Mouse (Mus musculus) 416B (cell line): ENCODE results near the gene 2210011C24Rik.
"Not testable (repeated sequence)": the region's sequence is repeated elsewhere in the genome, so short reads cannot be mapped to it uniquely, and the experiment has no call there.

Source experiments
- DNase-seq: peaks from one replicate; pipeline ENCODE4 v3.0.0; 2011; ENCODE audit warnings: low read depth

The 2210011C24Rik gene

DNA sequence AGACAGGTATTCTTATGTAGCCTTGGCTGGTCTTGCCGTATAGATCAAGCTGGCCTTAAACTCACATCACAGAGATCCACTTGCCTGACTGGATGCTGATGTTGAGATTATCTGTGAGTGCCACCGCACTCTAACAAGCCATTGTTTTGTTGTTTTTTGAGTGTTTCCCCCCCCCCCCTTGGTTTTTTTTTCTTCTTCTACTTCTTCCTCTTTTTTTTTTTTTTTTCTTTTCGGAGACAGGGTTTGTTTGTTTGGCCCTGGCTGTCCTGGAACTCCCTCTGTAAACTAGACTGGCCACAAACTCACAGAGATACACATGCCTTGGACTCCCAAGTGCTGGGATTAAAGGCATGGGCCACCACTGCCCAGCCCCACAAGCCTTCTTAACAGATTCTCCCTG, 17.9 kb downstream of the 2210011C24Rik start:
- no peak for DNase-seq

DNA sequence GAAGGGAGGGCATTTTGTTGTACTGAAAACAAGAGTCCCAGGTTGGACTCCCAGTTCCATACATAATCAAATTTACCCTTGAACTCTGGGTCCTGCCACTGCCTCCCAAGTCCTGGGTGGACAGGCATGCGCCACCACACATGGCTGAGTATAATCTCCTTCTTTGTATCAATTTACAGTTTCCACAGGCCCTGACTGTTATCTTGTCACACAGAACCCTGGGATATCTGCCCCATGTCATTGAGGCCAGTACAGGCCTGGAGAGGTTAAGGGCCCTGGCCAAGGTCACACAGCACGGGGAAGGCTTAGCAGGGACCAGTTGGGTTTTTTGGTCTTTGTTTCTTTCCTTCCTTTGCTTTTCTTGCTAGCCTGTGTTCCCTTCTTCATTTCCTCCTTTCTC, 19.5 kb downstream of the 2210011C24Rik start:
- no peak for DNase-seq

DNA sequence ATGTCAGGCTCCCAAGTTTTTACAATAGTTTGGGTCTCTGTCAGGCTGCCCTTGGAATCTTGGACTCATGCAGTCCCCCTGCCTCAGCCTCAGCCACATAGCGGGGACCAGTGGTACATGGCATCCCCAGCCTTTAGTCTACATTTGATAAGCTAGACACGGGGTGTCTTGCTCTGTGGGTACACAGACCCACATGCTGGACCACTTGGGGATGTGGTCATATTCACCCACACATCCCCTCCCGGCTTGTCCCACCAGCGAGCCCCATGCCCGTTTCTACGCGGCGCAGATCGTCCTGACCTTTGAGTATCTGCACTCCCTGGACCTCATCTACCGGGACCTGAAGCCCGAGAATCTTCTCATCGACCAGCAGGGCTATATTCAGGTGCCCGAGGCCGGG, 21.8 kb downstream of the 2210011C24Rik start:
- no peak for DNase-seq

DNA sequence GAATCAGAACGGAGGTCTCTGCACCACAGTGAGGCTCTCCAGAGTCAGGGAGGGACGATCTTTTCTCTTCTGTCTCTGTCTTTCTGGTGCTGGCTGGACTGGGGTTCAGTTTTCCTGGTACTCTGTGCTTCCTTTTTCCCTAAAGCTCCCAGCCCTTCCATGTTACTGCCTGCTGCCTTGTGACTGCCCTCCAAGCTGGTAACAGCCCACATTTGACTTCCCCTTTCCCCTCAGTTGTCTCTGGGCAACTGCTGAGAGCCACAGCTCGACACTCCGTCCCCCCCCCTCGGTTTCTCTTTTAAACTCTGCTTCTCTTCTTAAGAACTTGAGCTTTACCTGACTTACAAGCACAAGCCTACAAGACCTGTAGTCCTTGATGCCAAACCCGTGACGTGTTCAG, 22.7 kb downstream of the 2210011C24Rik start:
- DNase-seq, result peak; percentile 20

DNA sequence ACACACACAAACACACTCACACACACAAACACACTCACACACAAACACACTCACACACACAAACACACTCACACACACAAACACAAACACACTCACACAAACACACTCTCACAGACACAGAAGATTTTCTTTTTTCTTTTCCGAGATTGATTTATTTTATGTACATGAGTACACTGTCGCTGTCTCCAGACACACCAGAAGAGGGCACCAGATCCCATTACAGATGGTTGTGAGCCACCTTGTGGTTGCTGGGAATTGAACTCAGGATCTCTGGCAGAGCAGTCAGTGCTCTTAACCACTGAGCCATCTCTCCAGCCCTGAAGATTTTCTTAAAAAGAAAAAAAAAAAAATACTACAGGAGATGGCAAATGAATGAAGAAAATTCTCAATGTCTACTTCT, 28.7 kb downstream of the 2210011C24Rik start:
- not testable (repeated sequence) for DNase-seq

DNA sequence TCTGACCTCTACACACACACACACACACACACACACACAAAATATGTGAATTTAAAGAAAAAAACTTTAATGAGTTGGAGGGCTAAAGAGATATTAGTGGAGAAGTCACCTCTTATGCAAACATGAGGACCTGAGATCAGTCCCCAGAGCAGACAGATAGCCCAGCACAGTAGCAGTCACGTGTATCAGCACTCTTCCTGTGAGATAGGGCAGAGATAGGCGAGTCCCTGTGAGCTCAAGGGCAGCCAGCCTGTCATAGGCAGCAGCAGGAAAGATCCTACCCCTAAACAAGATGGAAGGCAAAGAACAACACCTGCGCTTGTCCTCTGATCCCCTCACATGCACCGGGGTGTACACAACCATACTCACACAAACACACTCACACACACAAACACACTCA, 29.5 kb downstream of the 2210011C24Rik start:
- DNase-seq, result no peak

DNA sequence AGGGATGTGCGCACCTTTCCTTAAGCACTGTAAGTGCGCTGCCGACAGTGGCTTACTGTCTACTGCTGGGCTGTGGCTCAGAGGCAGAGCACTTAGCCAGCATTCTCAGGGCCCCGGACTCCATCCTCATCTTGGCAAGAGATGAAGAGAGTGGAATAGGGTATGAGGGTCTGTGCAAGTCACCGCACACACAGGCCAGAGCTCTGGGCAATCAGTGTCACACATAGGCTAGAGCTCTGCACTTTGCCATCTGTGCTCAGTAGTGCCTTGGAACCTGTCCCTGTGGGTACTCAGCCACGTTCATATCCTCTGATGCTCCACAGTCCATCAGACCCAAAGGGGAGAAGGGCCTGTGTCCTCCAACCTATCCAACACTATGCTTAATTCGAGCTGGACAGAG, 30.4 kb downstream of the 2210011C24Rik start:
- DNase-seq, result no peak

DNA sequence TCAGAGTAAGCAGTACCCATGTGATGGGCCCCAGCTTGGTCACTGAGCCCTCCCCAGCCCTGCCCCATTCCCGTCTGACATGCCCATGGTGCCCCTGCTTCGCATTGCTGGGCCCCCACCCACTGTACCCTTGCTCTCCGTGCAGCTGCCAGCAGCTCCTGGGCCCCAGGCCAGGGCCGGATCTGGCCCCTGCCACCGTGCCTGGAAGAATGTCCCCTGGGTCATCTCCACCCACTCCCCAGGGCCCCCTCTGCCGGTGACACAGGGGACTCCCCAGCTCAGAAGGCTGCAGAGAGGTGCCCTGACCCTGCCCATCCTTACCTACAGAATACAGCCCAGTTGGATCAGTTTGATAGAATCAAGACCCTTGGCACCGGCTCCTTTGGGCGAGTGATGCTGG, 31.1 kb downstream of the 2210011C24Rik start:
- DNase-seq, result no peak

DNA sequence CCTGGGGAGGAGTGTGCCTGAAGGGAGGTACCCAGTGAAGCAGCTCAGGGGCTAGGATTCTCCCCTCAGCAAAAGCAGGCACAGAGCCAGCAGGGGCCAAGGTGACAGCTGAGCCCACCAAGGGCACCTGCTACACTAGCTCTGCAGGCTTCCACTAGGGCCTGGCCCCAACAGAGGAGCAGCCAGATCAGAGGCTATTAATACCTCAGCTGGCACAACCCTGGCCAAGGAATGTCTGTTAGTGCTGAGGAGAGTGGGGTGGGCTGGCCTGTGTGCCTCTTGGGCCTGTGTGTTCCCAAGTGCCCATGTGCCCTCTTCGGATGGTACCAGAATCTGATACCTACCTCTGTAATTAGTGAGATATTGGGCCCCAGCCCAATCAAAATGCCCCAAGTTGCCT, 31.7 kb downstream of the 2210011C24Rik start:
- DNase-seq, result no peak

DNA sequence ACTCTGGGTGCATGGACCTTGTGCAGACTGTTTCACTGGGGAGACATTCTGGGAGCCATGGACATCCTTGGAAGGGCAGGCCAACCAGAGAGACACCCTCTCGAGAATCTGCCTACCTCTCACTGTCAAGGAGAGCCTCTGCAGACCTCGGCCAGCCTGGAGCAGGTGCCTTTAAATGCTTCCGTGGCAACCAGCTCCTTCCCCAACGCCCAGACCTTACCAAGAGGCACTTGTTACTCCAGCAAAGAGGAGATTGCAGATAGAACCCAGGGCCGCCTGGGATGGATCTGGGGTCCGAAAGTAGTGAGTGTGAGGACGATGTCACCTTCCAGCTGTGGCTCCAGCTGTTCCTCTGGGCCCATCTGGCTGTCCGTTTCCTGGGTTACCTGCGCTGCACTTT, 33.8 kb downstream of the 2210011C24Rik start:
- DNase-seq, result no peak

DNA sequence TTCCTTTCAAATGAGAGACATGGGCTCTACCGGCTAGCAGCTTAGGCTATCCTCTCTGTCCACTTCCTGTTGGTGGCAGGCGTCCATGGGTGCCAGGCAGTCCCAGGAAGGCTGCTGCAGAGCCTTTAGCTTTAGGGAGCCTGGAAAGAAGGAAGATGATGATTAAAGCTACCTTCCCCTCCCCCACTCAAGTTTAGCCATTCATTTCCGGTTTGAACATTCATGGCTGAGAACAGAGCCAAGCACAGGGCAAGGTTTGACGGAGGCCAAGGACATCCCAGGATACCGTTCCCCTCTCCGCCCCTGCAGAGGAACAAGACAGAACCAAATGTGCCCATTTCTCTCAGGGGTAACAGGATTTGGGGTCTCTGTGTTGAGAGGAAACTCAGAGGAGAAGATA, 34.3 kb downstream of the 2210011C24Rik start:
- DNase-seq, result no peak

DNA sequence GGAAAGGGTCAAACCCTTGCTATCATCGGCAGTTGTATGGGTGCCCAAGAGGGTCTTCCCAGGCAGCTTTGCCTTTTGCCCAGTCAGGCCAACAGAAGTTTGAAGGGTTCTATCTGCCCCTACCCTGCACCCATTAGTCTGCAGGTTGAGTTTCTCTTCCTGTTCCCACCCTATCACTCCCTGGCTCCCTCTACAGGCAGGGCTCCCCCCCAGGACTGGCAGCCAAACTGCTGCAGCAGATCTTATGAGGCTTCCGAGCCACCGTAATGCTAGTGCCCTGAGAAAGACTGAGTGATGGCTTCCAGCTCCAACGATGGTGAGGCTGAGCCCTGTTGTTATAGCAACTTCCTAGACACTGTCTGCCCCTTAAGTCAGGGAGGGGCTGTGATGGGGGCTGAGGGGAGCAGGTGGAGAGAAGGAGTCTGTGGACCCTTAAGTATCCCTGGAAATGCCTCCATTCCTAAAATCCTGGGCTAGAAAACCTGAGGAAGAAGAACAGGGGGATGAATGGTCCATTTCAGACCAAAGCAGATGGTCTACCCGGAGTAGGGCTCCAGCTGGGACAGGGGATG, 35.1 kb downstream of the 2210011C24Rik start:
- no peak for DNase-seq

DNA sequence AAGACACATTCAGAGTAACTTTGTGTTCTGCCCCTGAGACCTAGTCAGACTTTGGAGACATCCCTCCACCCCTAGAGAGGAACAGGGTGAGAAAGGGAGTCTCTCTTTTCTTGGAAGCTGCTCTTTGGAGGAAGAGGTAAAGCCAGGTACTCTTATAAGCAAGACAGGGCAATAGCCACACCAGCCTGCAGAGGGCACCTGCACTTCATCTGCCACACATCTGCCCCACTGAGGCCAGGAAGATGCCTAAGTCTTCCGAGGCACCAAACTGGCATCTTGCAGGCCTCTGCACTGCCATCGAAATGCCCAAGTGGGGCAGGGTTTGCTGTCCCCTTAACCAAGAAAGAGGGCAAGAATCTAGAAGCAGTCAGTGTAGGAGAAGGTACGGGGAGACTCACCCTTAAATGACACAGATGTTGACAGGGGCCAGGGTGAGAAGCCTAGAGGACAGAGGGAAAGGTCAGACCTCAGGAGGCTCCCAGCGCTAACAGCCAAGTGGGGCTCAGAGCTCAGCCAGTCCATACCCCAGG, 35.8 kb downstream of the 2210011C24Rik start:
- peak; percentile 57 for DNase-seq

DNA sequence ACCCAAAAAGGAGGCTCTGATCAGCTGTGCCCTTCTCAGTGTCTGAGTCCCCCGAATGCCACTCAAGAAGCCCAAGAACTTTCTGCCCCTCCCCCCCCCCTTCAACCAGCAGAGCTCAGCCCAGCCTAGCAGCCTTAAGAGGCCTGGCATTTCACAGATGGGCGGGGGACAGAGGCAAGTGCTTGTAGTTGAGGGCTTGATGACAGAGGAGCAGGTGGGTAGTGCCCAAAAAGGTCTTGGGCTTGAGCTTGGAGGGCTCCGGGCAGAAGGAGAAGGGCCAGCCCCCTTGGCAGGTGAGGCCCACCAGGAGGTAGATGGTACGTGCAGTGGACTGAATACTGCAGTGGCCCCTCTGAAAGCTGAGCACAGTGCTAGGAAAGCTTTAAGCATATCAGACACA, 37.5 kb downstream of the 2210011C24Rik start:
- no peak for DNase-seq

DNA sequence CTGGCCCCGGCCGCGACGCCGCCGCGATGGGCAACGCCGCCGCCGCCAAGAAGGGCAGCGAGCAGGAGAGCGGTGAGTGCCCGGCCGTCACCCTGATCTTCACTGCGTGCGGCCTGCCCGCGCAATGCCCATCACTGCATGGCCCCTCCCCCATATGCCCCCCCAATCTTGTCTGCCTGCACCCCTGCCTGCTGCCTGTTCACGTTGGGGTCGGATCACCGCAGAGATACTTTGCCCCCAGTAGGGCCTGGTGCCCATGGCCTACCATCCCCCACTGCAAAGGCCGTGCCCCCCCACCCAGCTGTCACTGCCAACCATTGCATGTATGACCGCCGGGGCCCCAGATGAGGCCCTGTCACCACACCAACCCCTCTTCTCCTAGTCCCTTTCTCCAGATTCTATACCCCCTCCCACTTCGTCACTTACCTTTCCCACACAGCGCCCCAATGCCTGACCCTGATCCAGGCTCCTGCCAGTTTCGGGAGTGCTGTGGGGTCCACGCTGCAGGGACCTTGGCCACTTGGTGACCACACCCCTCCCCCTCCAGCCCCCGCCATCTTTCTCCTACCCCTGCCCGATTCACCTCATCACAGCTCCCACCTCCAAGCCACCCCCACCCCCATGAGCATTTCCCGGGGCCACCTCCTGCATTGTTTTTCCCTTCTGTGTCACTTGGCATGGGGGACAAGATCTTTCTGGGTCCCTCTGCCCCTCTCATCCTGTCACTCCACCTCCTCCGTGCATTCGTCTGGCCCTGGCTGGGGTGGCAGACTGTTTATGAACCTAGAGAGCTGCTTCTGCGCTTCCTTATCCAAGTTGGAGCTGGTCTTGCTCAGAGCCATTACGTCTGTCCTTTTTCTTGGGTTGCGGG, 38.6 kb downstream of the 2210011C24Rik start:
- peak; percentile 14 for DNase-seq

DNA sequence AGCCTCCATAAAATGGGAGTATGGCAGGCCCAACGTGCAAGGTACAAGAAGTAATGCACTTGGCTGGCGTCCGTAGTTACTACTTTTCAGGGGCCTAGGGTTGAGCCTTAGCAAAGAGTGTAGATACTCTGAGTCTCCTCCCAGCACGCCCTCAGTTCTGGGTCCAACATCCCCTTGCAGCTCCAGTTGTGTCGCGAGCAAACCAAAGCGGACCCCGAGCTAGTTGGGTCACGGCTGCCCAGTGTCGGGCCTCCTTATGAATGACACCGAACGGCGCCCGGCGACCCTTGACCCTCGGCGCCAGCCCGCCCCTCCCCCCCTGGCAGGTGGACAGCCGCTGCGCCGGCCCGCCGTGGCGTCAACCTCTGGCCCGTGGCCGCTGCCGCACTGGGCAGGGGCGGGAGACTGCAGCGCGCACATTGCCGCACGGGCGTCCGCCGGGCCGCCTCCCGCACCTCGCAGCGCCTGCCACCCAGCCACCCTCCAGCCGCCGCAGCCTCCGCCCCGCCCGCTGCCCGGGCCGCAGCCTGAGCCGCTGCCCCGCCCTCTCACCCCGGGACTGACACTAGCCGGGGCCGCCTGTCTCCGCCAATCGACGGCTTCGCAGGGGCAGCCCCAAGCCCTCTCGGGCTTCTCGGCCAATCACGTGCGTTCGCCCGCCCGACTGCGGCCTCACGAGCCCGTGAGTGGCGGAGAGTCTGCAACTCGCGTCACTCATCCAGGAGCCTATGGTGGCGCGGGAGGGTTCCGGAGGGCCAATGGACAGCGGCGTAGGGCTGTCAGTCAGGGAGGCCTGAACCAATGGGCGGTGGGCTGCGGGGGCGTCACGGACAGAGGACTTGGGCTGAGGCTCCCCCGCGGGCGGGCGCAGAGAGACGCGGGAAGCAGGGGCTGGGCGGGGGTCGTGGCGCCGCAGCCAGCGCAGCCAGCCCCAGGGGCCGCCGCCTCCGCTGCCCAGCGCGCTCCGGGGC, 39.5 kb downstream of the 2210011C24Rik start, which contains the start of gene Prkaca:
Prkaca (plus strand) TSS at position 844 of the 971 bp plus-strand sequence.
- DNase-seq, result peak; percentile 97

DNA sequence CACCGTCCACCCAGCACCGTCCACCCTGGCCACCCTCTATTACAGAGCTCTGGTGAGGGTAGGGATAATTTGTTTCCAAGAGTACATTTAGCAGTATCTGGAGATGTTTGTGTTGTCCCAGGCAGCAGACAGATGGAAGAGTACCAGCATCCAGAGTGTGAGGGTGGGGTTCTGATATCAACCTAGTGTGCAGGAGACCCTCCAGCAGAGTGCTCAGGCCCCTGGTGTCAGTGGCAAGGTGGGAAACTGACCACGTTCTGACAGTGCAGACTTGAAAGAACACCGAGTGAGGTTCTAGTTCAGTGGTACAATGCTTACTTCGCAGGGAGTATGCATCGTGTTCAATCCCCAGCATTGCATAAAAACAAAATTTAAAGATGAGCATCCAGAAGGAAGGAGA, 40.3 kb downstream of the 2210011C24Rik start:
- no peak for DNase-seq

DNA sequence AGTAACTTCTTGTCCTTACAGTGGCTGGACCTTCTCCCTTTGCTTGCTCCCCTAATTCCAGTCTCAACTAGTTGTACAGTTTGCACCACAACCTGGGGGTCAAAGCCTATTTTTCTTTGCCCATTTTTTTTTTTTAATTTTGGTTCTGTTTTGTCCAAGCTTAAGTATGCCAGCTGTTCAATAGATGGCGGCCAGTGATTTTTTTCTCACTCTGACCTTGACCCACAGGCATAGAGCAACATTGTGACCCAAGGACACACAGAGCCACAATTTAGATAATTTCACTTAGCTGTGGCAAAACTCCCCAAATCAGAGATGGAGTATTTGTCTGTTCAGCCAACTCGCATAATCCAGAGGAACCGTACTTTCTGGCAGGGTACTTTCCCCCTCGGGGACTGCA, 40.9 kb downstream of the 2210011C24Rik start:
- DNase-seq, result no peak

DNA sequence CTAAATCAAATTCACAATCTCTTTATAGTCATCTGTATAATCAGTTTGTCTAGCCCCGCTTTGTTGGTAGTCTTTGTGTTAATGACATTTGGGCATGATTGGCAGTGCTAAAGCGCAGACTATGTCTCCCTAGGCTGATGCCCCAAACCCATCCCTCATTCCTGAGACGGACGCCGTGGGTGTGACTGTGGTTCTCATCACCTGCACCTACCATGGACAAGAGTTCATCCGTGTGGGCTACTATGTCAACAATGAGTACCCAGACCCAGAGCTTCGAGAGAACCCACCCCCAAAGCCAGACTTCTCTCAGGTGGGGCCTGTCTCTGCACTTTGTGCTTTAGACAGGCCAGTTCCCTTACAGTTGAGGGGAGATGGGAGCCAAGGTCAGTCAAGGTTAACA, 44.3 kb downstream of the 2210011C24Rik start:
- DNase-seq, result no peak

DNA sequence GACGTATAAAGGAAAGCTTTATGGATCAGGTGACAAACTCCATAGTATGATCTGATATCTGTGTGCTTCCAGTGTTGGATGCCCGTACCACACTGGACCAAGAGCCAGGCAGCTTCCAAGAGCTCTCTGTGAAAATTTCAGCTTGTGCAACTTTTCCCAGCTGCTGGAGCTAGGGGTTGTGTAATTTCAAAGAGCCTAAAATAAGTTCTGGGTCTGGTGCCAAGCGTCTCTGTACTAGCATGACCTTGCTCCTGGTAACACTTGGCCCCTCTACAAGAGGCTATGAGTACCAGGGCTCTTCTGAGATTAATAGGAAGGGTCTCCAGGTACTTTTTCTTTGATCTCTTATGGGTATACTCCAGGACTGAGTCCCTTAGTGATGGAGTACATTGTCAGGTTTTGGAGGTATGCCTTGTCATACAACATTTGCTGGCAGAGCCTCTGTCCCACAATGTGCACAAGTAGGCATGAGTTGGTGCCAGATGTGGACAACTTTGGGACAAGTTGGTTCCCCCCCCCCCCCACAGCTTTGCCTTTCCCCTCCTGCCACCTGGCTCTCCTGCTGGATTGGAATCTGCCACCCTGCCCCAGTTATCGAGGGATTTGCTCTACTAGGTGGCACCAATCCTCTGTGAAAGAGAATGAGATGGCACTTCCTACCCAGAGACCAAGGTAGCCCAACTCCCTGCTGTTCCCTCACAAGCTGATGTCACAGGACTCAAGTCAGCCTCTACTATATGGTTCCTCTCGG, 47.8 kb downstream of the 2210011C24Rik start:
- DNase-seq, result no peak
